Comparison of ENCODE assay signal across 1 mouse cellular context in genomic region chr9:114647506-114648432, GRCm38 (mm10).
TF ChIP-seq lines count a peak whose summit lies in the region.

No protein-coding gene starts in this region.

TF ChIP-seq in MEL, 35 proteins besides CTCF, POLR2A, EP300 and RAD21:
- TF ChIP-seq POLR2AphosphoS5 (IDR thresholded peaks at IDR 0.05; ENCODE audit: borderline replicate concordance, low read depth, low read length) (no peak), SMC3 (IDR thresholded peaks at IDR 0.05; ENCODE audit: low read depth, low read length) (peak; percentile 18), MAX (IDR thresholded peaks at IDR 0.05; ENCODE audit: low read length) (no peak; the same call in 1 of the 2 replicates), GABPA (IDR thresholded peaks at IDR 0.05; ENCODE audit: low read depth, low read length) (no peak), NELFE (IDR thresholded peaks at IDR 0.05; ENCODE audit: low read depth, low read length) (peak; percentile 54), ETS1 (IDR thresholded peaks at IDR 0.05; ENCODE audit: low read depth, low read length) (peak; percentile 54; the same call in 1 of the 2 replicates), MYC (IDR thresholded peaks at IDR 0.05; ENCODE audit: low read depth, low read length) (peak; percentile 50), POLR2AphosphoS2 (IDR thresholded peaks at IDR 0.05; ENCODE audit: low read length) (no peak), TCF12 (IDR thresholded peaks at IDR 0.05; ENCODE audit: low read depth, low read length) (0 out of 2 replicates have a peak, but pooled peaks have one; percentile 4), SIN3A (IDR thresholded peaks at IDR 0.05; ENCODE audit: low read length) (peak; percentile 22), HCFC1 (IDR thresholded peaks at IDR 0.05; ENCODE audit: low read depth, low read length) (peak; percentile 27; the same call in 1 of the 2 replicates)
